Mouse (Mus musculus): Measurements from ENCODE around the gene Art1.

DNA sequence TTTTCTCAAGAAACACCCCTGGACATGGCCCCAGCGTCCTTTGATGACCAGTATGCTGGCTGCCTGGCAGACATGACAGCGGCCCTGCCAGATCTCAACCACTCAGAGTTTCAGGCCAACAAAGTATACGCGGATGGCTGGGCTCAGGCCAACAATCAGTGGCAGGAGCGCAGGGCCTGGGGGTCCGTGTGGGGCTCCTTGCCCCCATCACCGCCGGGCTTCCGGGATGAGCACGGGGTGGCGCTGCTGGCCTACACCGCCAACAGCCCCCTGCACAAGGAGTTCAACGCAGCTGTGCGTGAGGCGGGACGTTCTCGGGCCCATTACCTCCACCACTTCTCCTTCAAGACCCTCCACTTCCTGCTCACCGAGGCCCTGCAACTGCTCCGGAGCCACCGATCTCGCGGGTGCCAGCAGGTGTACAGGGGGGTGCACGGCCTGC, 5.2 kb downstream of the Art1 start:
- TF ChIP-seq POLR2A (IDR thresholded peaks at IDR 0.05; ENCODE audit: low read depth, low read length), result no peak
- no peak for TF ChIP-seq CTCF (IDR thresholded peaks at IDR 0.05; ENCODE audit: borderline replicate concordance, insufficient read depth, low read length)

Data from embryonic fibroblast, embryonic 13.5 days (primary cell).